Mouse (Mus musculus): ENCODE data around the gene Cavin1.

Gene Cavin1

GRCm38 (mm10) chr11:100935373-100936355 lies 35.0 kb downstream of the Cavin1 start:
- in situ Hi-C loops (cut with MboI; ENCODE audit: low pct_unique_long_range_greater_than_20kb in 1 of 2, low sequenced_read_pairs in 2 of 2, unreplicated experiment in 1 of 2), result no loop called here

- in situ Hi-C loops (cut with MboI; ENCODE audit: low pct_unique_long_range_greater_than_20kb in 1 of 2, low sequenced_read_pairs in 2 of 2, unreplicated experiment in 1 of 2), result no loop called here
These were observed 39.3 kb downstream of the Cavin1 start for GRCm38 (mm10) chr11:100931254-100931921.

- in situ Hi-C loops (cut with MboI; ENCODE audit: low pct_unique_long_range_greater_than_20kb in 1 of 2, low sequenced_read_pairs in 2 of 2, unreplicated experiment in 1 of 2), result no loop called here
These were observed 40.1 kb downstream of the Cavin1 start for GRCm38 (mm10) chr11:100930611-100931010.

- in situ Hi-C loops (cut with MboI; ENCODE audit: low pct_unique_long_range_greater_than_20kb in 1 of 2, low sequenced_read_pairs in 2 of 2, unreplicated experiment in 1 of 2), result no loop called here
These were observed 43.3 kb downstream of the Cavin1 start for GRCm38 (mm10) chr11:100927386-100927785.

- in situ Hi-C loops (cut with MboI; ENCODE audit: low pct_unique_long_range_greater_than_20kb in 1 of 2, low sequenced_read_pairs in 2 of 2, unreplicated experiment in 1 of 2), result no loop called here
These were observed 46.2 kb downstream of the Cavin1 start for GRCm38 (mm10) chr11:100924386-100924919.

- in situ Hi-C loops (cut with MboI; ENCODE audit: low pct_unique_long_range_greater_than_20kb in 1 of 2, low sequenced_read_pairs in 2 of 2, unreplicated experiment in 1 of 2), result no loop called here
These were observed 49.6 kb downstream of the Cavin1 start for GRCm38 (mm10) chr11:100920887-100921624.

- in situ Hi-C loops (cut with MboI; ENCODE audit: low pct_unique_long_range_greater_than_20kb in 1 of 2, low sequenced_read_pairs in 2 of 2, unreplicated experiment in 1 of 2), result no loop called here
These were observed 52.7 kb downstream of the Cavin1 start for GRCm38 (mm10) chr11:100918007-100918406.

- in situ Hi-C loops (cut with MboI; ENCODE audit: low pct_unique_long_range_greater_than_20kb in 1 of 2, low sequenced_read_pairs in 2 of 2, unreplicated experiment in 1 of 2), result no loop called here
These were observed 54.2 kb downstream of the Cavin1 start for GRCm38 (mm10) chr11:100916432-100916971.

GRCm38 (mm10) chr11:100915063-100915462 lies 55.6 kb downstream of the Cavin1 start:
- in situ Hi-C loops (cut with MboI; ENCODE audit: low pct_unique_long_range_greater_than_20kb in 1 of 2, low sequenced_read_pairs in 2 of 2, unreplicated experiment in 1 of 2), result no loop called here

GRCm38 (mm10) chr11:100914415-100914814 lies 56.3 kb downstream of the Cavin1 start:
- in situ Hi-C loops (cut with MboI; ENCODE audit: low pct_unique_long_range_greater_than_20kb in 1 of 2, low sequenced_read_pairs in 2 of 2, unreplicated experiment in 1 of 2), result no loop called here

- in situ Hi-C loops (cut with MboI; ENCODE audit: low pct_unique_long_range_greater_than_20kb in 1 of 2, low sequenced_read_pairs in 2 of 2, unreplicated experiment in 1 of 2), result no loop called here
These were observed 58.1 kb downstream of the Cavin1 start for GRCm38 (mm10) chr11:100912401-100913155.

- in situ Hi-C loops (cut with MboI; ENCODE audit: low pct_unique_long_range_greater_than_20kb in 1 of 2, low sequenced_read_pairs in 2 of 2, unreplicated experiment in 1 of 2), result no loop called here
These were observed 62.1 kb downstream of the Cavin1 start for GRCm38 (mm10) chr11:100908567-100908966.

- in situ Hi-C loops (cut with MboI; ENCODE audit: low pct_unique_long_range_greater_than_20kb in 1 of 2, low sequenced_read_pairs in 2 of 2, unreplicated experiment in 1 of 2), result no loop called here
These were observed 62.6 kb downstream of the Cavin1 start for GRCm38 (mm10) chr11:100908112-100908511.

GRCm38 (mm10) chr11:100906885-100907284 lies 63.8 kb downstream of the Cavin1 start:
- in situ Hi-C loops (cut with MboI; ENCODE audit: low pct_unique_long_range_greater_than_20kb in 1 of 2, low sequenced_read_pairs in 2 of 2, unreplicated experiment in 1 of 2), result no loop called here
